Mouse (Mus musculus) lung, embryonic 16.5 days (tissue): Measurements from ENCODE around the gene Scamp2. TPM values are rescaled to one million over a fixed set of nuclear protein-coding genes. Genes with fewer than 3 reads are reported as not detected.

Experiments used
- ATAC-seq: fragments of 200-750 bp; cut with Nextera tagmentation; 2 replicates; pipeline ENCODE4 v1.8.0; 2017; ENCODE audit warnings: low read depth, mild to moderate bottlenecking, moderate library complexity
- H3K27ac ChIP-seq: fragments of 300-500 bp; sonication (generic); 2 replicates; pipeline ENCODE4 v1.5.1; 2014; ENCODE audit warnings: mild to moderate bottlenecking, control low read depth, low read length
- H3K27me3 ChIP-seq: fragments of 300-500 bp; sonication (generic); 2 replicates; pipeline ENCODE4 v1.6.1; 2014; ENCODE audit warnings: low read depth, low read length, mixed read lengths; ENCODE audit not compliant: control insufficient read depth, insufficient read depth
- H3K36me3 ChIP-seq: fragments of 300-500 bp; sonication (generic); 2 replicates; pipeline ENCODE4 v1.6.1; 2014; ENCODE audit warnings: low read length; ENCODE audit not compliant: control insufficient read depth, insufficient read depth
- H3K4me1 ChIP-seq: fragments of 300-500 bp; sonication (generic); replicated peaks from 2 replicates; pipeline ENCODE4 v1.6.1; 2014; ENCODE audit warnings: low read length, mixed read lengths; ENCODE audit not compliant: control insufficient read depth, insufficient read depth
- H3K4me2 ChIP-seq: fragments of 300-500 bp; sonication (generic); 2 replicates; pipeline ENCODE4 v1.6.1; 2014; ENCODE audit warnings: low read depth, low read length, control low read depth
- H3K4me3 ChIP-seq: fragments of 300-500 bp; sonication (generic); 2 replicates; pipeline ENCODE4 v1.5.1; 2014; ENCODE audit warnings: mild to moderate bottlenecking, low read length, control low read depth
- H3K9ac ChIP-seq: fragments of 300-500 bp; sonication (generic); 2 replicates; pipeline ENCODE4 v1.6.1; 2014; ENCODE audit warnings: low read length, control low read depth
- H3K9me3 ChIP-seq: fragments of 300-500 bp; sonication (generic); 2 replicates; pipeline ENCODE4 v1.6.1; 2016; ENCODE audit warnings: low read length; ENCODE audit not compliant: control insufficient read depth
- WGBS: fragments of 180-500 bp; shearing (Covaris S2); extraction: QIAGEN DNeasy Blood & Tissue Kit; methylation state at CpG from one replicate; pipeline ENCODE4 v1.1.7; 2014; 5-methylcytosine and 5-hydroxymethylcytosine counted together
- polyA plus RNA-seq: library from polyadenylated mRNA; unstranded; fragments of >200 nt; fragmentation: Nextera tagmentation; extraction: Ambion mirVana; gene quantifications from 2 replicates; pipeline ENCODE4 v1.2.1, GENCODE M21; 2015

The Scamp2 gene
- polyA plus RNA-seq, 1 experiment from 2014 or later, result 66.9 TPM

- H3K9ac ChIP-seq, result no peak overlapping the region
- no peaks in the 10 kb centered on the region for H3K27me3 ChIP-seq
- peaks cover 18% of the 10 kb centered on the region for H3K4me1 ChIP-seq
- WGBS, result 73% methylated on average over 2 of the region's 2 CpGs
- H3K4me3 ChIP-seq, result no peak overlapping the region
- no peak for ATAC-seq
- no peaks in the 10 kb centered on the region for H3K9me3 ChIP-seq
- no peak overlapping the region for H3K4me2 ChIP-seq
- no peak overlapping the region for H3K27ac ChIP-seq
- no peaks in the 10 kb centered on the region for H3K36me3 ChIP-seq
Observed at GRCm38 (mm10) chr9:57559568-57559967, 1.2 kb upstream of the Scamp2 start.

DNA sequence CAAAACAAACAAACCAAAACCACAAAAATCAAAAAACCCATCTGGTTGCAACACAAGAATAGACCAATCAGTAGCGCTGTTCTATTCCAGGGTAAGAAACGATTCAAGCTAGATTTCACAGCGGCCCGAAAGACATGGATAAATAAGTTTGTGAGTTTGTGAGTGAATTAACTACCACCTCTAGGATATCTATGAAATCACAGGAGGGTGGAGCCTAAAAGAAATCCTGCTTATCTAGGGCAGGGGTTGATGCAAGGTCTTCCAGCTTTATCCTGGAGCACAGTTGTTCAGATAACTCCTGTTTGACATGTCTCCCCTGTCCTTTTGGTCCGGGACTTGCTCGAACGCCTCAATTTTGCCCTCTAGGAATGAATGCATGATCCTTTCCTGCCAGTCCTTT, 480 bp upstream of the Scamp2 start:
- peak overlapping the region; percentile 63 for H3K4me2 ChIP-seq
- 26% methylated on average over 7 of the region's 7 CpGs for WGBS
- no peaks in the 10 kb centered on the region for H3K36me3 ChIP-seq
- H3K9me3 ChIP-seq, result no peaks in the 10 kb centered on the region
- peaks cover 18% of the 10 kb centered on the region for H3K4me1 ChIP-seq
- H3K27ac ChIP-seq, result no peak overlapping the region
- H3K4me3 ChIP-seq, result peak overlapping the region; percentile 74
- peak overlapping the region; percentile 79 for H3K9ac ChIP-seq
- H3K27me3 ChIP-seq, result no peaks in the 10 kb centered on the region
- no peak for ATAC-seq

DNA sequence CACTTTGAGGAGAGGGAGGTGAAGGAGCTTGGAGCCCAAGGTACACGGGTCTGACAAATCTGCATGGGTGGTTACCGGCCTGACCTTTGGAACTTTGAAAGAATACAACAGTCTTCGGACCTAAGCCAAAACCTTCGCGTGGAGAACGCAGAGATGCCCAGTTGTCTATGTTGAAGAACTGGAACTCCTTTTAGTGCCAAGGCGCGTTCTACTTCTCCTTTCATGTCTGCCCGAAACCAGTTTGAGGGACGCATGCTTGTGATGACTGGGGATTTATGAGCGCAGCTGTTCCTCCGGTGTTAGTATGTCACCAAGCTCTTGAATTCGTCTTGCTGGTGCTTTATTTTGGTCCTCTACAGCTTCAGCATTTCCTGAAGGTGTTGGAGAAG, 962 bp downstream of the Scamp2 start:
- H3K4me2 ChIP-seq, result peak overlapping the region; percentile 63
- peak overlapping the region; percentile 74 for H3K4me3 ChIP-seq
- H3K4me1 ChIP-seq, result peaks cover 19% of the 10 kb centered on the region
- H3K27me3 ChIP-seq, result no peaks in the 10 kb centered on the region
- H3K27ac ChIP-seq, result no peak overlapping the region
- 67% methylated on average over 13 of the region's 13 CpGs for WGBS
- ATAC-seq, result no peak
- no peaks in the 10 kb centered on the region for H3K9me3 ChIP-seq
- peak overlapping the region; percentile 79; the same call in 1 of the 2 replicates for H3K9ac ChIP-seq
- H3K36me3 ChIP-seq, result no peaks in the 10 kb centered on the region

DNA sequence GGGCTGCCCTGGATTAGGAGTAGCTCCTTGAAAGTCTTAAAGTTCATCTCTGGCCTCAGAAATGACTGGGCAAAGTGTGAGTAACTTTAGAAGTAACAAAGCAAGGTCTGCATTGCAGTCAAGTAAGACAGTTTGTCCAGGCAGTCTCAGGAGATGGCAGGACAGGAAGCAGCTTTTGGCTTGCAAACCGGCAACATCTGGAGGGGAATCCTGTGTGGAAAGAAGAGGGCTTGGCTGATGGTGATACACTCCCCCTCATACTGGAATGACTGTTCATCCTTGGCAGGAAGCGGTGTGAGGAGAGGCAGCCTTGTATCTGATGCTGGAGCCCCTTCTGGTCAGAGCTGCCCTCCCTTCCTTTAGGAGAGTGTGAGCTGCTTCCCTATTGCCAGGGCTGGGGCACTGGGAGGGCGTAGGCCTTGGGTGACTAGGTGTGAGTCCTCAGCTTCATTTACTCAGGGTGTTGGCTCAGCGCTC, 2.2 kb downstream of the Scamp2 start:
- H3K9me3 ChIP-seq, result no peaks in the 10 kb centered on the region
- WGBS, result 38% methylated on average over 4 of the region's 4 CpGs
- H3K4me3 ChIP-seq, result no peak overlapping the region
- H3K4me2 ChIP-seq, result no peak overlapping the region
- no peaks in the 10 kb centered on the region for H3K27me3 ChIP-seq
- no peak overlapping the region; the same call in 1 of the 2 replicates for H3K27ac ChIP-seq
- no peaks in the 10 kb centered on the region for H3K36me3 ChIP-seq
- ATAC-seq, result peak; percentile 10; the same call in 1 of the 2 replicates
- H3K4me1 ChIP-seq, result peaks cover 19% of the 10 kb centered on the region
- 0 out of 2 replicates have a peak overlapping the region, but pooled peaks have one; percentile 21 for H3K9ac ChIP-seq

GRCm38 (mm10) chr9:57564609-57565008, 3.9 kb downstream of the Scamp2 start:
- H3K27ac ChIP-seq, result no peak overlapping the region
- 79% methylated on average over 6 of the region's 6 CpGs for WGBS
- no peak overlapping the region for H3K9ac ChIP-seq
- ATAC-seq, result no peak
- H3K36me3 ChIP-seq, result no peaks in the 10 kb centered on the region
- no peaks in the 10 kb centered on the region for H3K9me3 ChIP-seq
- no peak overlapping the region for H3K4me2 ChIP-seq
- H3K4me3 ChIP-seq, result no peak overlapping the region
- peaks cover 19% of the 10 kb centered on the region for H3K4me1 ChIP-seq
- H3K27me3 ChIP-seq, result no peaks in the 10 kb centered on the region

DNA sequence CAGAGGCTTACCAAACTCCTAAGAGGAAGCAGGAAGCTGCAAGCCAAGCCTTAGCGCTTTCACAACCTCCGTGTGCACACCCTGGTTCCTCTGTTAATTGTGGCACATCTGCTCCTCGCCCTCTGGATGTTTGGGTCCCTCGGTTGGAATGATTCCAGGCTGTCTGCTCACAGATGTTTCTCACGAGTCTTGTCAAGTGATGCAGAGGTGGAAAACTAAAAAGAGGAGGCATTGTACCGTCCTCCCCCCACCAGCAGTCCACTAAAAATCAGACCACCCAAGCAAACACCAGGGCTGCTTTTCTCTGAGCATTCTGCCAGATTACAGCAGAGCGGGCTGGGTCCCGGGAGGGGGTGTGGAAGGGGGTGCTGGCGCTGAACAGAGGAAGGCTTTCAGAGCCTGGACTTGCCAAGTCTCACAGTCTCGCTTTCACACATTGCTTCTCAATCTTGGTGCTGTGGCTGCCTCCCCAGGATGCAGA, 5.0 kb downstream of the Scamp2 start:
- Histone ChIP-seq H3K27me3 (no peaks in the 10 kb centered on the region), H3K4me1 (peaks cover 19% of the 10 kb centered on the region), H3K4me3 (no peak overlapping the region), H3K9ac (no peak overlapping the region), H3K36me3 (no peaks in the 10 kb centered on the region), H3K9me3 (no peaks in the 10 kb centered on the region), H3K4me2 (no peak overlapping the region), H3K27ac (no peak overlapping the region)
- 42% methylated on average over 10 of the region's 10 CpGs for WGBS
- no peak for ATAC-seq

GRCm38 (mm10) chr9:57566846-57567245, 6.1 kb downstream of the Scamp2 start:
- no peak for ATAC-seq
- H3K4me1 ChIP-seq, result peaks cover 13% of the 10 kb centered on the region
- WGBS, result 47% methylated on average over 8 of the region's 8 CpGs

GRCm38 (mm10) chr9:57568500-57568899, 7.8 kb downstream of the Scamp2 start:
- Histone ChIP-seq H3K36me3 (peaks cover 2% of the 10 kb centered on the region; the same call in 1 of the 2 replicates), H3K4me3 (no peak overlapping the region), H3K4me2 (no peak overlapping the region), H3K9ac (no peak overlapping the region), H3K27ac (no peak overlapping the region), H3K27me3 (no peaks in the 10 kb centered on the region), H3K9me3 (no peaks in the 10 kb centered on the region), H3K4me1 (0 out of 2 replicates have a peak, but pooled peaks cover 2% of the 10 kb centered on the region)
- no peak for ATAC-seq
- 92% methylated on average over 6 of the region's 6 CpGs for WGBS

More at GRCm38 (mm10) chr9:57566846-57567245, 6.1 kb downstream of the Scamp2 start:
- Histone ChIP-seq H3K27ac (no peak overlapping the region), H3K27me3 (no peaks in the 10 kb centered on the region), H3K9ac (no peak overlapping the region), H3K9me3 (no peaks in the 10 kb centered on the region), H3K36me3 (peaks cover 2% of the 10 kb centered on the region; the same call in 1 of the 2 replicates), H3K4me3 (no peak overlapping the region), H3K4me2 (no peak overlapping the region)

DNA sequence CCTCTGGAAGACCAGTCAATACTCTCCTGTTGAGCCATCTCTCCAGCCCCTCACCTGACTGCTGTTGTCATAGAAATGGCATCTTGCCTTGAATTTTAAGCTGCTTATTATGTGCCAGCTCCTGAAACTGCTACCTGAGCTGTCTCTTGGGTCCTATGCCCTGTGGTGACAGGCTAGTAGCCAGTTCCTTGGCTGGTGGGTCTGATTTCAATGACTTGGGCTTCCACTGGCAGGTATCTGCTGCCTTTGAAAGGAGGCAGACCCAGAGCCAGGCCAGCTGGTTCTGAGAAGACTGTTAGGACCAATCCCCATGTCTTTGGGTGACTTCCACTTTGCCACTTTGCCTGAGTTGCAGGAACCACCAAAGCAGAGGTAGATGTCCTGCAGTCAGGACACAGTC, 13.7 kb downstream of the Scamp2 start:
- peaks cover 13% of the 10 kb centered on the region for H3K36me3 ChIP-seq

DNA sequence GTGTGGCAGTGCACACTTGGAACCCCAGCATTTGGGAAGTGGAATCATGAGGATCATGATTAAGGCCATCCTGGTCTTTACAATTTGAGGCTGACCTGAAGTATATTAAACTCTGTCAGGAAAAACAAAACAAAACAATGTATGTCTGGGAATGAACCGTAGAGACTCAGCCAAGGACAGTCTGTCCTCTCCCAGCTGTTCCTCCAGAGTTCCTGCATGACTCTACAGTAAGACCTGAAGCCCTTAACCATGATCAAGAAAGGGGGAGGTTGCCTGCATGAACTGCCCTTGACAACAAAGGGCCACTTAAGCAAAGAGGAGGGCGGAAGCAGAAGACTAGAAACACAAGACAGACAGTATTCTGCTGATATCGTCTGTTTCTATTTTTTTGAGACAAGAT, 14.8 kb downstream of the Scamp2 start:
- no peak overlapping the region for H3K4me2 ChIP-seq
- peaks cover 21% of the 10 kb centered on the region for H3K36me3 ChIP-seq
- no peak for ATAC-seq
- WGBS, result 69% methylated on average over 3 of the region's 3 CpGs
- no peak overlapping the region for H3K9ac ChIP-seq
- no peaks in the 10 kb centered on the region for H3K4me1 ChIP-seq
- no peaks in the 10 kb centered on the region for H3K27me3 ChIP-seq
- H3K9me3 ChIP-seq, result no peaks in the 10 kb centered on the region
- H3K27ac ChIP-seq, result no peak overlapping the region
- no peak overlapping the region for H3K4me3 ChIP-seq

More for the DNA sequence above, 13.7 kb downstream of the Scamp2 start:
- H3K9ac ChIP-seq, result no peak overlapping the region
- H3K4me2 ChIP-seq, result no peak overlapping the region
- H3K27me3 ChIP-seq, result no peaks in the 10 kb centered on the region
- no peak for ATAC-seq
- H3K9me3 ChIP-seq, result no peaks in the 10 kb centered on the region
- no peak overlapping the region for H3K4me3 ChIP-seq
- no peak overlapping the region for H3K27ac ChIP-seq
- no peaks in the 10 kb centered on the region for H3K4me1 ChIP-seq
